Mouse (Mus musculus) MEL (cell line): ENCODE data around the gene Spast.

ENCODE experiments used
- CTCF ChIP-seq, 3 experiments: IDR thresholded peaks in 2 of 3; conservative IDR thresholded peaks in 1 of 3; 2 replicates each; pipeline ENCODE4 v1.5.1; 2011 to 2012; ENCODE audit warnings: low read length in 3 of 3, low read depth in 2 of 3, mild to moderate bottlenecking in 2 of 3, improper control_type of control experiment in 1 of 3, inconsistent platforms in 1 of 3, mixed read lengths in 1 of 3, moderate library complexity in 1 of 3; ENCODE audit not compliant: control insufficient read depth in 1 of 3, insufficient read depth in 1 of 3, poor library complexity in 1 of 3, severe bottlenecking in 1 of 3
- E2F4 ChIP-seq: IDR thresholded peaks from 2 replicates; pipeline ENCODE4 v1.6.1; 2011; ENCODE audit warnings: low read depth, low read length, improper control_type of control experiment, borderline replicate concordance
- HCFC1 ChIP-seq: IDR thresholded peaks from 2 replicates; pipeline ENCODE4 v1.6.1; 2012; ENCODE audit warnings: low read depth, mild to moderate bottlenecking, inconsistent platforms, low read length, improper control_type of control experiment, moderate library complexity
- POLR2A ChIP-seq, 2 experiments: IDR thresholded peaks; 2 replicates each; pipeline ENCODE4 v1.6.1; 2011 to 2012; ENCODE audit warnings: low read length in 2 of 2, mild to moderate bottlenecking in 2 of 2, control low read depth in 1 of 2, improper control_type of control experiment in 1 of 2, low read depth in 1 of 2, moderate library complexity in 1 of 2; ENCODE audit not compliant: control insufficient read depth in 1 of 2, insufficient read depth in 1 of 2, poor library complexity in 1 of 2
- POLR2AphosphoS2 ChIP-seq: IDR thresholded peaks from 2 replicates; pipeline ENCODE4 v1.6.1; 2011; ENCODE audit warnings: low read length, improper control_type of control experiment
- TCF12 ChIP-seq: IDR thresholded peaks from 2 replicates; pipeline ENCODE4 v1.6.1; 2014; ENCODE audit warnings: low read depth, mild to moderate bottlenecking, inconsistent platforms, low read length, improper control_type of control experiment, moderate library complexity
- ZMIZ1 ChIP-seq: IDR thresholded peaks from 2 replicates; pipeline ENCODE4 v1.6.1; 2012; ENCODE audit warnings: low read depth, mild to moderate bottlenecking, inconsistent platforms, low read length, improper control_type of control experiment, moderate library complexity

DNA sequence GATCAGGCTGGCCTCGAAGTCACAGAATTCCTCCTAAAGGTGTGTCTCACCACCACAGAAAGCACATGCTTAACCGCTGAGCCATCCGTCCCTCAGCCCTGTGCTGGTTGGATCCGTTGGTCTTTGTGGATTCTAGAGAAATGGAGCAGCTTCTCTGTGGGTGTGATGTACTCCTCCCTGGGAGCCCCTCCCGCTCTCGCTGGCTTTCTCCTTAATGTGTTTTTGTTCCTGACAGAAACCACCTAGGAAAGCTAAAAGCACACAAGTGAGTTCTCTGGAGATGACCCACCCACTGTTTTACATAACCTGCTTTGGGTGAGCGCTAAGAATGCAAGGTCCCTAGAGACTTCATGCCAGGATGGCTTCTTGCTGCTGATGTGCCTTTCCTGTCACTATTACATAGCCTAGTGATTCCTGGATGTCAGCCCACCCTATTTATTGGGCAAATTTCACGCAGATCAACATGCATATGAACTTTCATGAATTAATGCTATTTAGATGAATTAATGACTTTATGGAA, 78.1 kb downstream of the Spast start:
- no peak for TF ChIP-seq E2F4
- no peak for TF ChIP-seq ZMIZ1
- no peak for TF ChIP-seq CTCF (IDR thresholded peaks at IDR 0.05 in 2 of 3, conservative IDR thresholded peaks at IDR 0.05 in 1 of 3; ENCODE audit: control insufficient read depth in 1 of 3, insufficient read depth in 1 of 3, low read depth in 2 of 3, low read length in 3 of 3, poor library complexity in 1 of 3, severe bottlenecking in 1 of 3)
- no peak for TF ChIP-seq HCFC1
- TF ChIP-seq POLR2AphosphoS2: no peak
- no peak for TF ChIP-seq POLR2A (IDR thresholded peaks at IDR 0.05; ENCODE audit: control insufficient read depth in 1 of 2, insufficient read depth in 1 of 2, low read depth in 1 of 2, low read length in 2 of 2, poor library complexity in 1 of 2)
- no peak for TF ChIP-seq TCF12
